Mouse (Mus musculus) right cerebral cortex, postnatal 4 days (tissue): Measurements from ENCODE around the gene St6galnac1.

ENCODE experiments used
- DNase-seq: peaks from one replicate; pipeline ENCODE4 v3.0.0-alpha.2; 2022

St6galnac1 gene

DNA sequence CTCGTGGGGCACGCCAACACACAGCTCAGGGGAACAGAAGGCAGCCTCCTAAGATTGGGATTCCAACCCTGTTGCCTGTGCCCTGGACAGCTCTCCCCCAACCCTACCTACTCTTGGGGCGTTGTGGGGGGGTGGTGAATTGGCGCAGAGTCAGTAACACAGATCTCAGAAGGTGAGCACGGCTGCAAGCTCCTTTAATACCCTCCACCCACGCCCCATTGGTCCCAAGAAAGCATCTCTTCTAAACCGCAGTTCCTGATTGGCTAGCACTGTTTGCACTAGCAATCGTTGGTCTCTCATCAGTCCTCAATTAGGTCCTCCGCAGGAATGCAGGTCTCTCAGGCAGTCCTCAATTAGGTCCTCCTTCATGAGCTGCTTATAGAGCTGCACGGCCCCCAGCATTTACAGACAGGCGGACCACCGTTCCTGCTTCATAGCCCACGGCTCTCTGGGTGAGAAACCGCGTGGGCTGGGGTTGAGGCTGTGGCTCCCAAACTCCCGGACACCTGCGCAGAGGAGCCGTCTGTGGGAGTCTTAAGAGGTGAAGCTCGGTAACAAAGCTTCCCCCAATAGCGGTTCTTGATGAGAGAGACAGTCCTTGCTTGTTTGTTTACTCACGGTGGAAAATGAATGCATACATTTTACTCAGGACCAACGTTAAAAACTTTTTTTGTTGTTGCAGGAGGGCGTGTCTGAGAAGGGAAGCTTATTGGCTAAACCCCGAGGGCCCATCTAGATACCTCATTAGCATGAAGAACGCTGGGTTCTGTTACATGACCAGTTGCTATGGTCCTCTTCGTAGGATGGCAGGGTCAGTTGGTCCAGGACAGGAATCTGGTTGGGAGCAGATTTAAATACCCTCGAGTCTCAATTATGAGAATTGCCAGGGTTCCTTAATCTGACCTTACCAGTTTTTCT, 50.0 kb downstream of the St6galnac1 start:
- no peak for DNase-seq

DNA sequence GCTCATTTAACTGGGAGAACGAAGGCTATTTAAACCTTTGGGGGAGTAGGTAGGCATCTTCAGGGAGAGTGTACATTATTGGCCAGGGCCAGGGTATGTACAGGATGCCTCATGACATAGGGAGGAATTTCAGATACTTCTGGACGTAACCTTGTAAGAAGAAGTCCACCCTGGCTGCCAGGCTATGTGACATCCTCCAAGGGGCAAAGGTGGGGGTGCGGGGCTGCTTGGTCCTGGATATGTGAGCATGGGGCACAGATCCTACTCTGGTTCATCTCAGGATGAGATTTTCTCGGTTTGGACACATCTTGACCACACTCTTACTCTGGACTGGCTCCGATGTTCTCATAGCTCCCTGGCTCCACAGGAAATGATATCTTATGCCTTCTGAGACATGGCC, 52.2 kb downstream of the St6galnac1 start:
- DNase-seq, result no peak

DNA sequence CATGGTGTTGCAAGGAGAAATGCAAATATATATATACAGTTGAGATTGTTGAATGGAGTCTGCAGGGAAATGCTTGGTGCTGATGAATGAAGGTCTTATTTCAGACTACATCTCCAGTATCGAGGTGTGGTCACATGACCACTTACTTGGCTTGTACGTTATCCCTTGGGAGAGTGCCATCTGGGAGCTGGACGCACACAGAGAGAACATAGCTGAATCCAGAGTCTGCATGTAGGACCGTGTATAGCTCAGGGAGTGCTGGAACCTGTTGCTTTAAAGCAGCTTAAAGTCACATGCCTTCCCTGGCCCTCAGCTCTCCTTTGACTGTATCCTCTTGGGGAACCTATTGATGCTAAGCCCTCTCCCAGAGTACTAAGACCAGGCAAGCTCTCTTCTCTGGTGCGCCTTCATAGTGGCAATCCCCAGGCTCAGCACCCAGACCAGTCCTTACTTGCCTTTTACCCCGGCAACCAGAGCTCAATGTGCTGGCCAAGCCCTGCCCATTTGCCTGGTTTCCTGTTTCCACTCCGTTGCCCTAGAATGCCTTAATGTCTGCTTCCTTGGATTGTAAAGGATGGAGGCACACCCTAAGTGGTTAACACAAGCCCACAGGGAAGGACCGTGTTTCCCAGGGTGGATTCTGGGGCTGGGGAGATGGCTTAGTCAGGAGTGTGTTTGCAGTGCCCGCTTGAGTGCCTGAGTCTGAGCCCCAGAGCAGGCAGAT, 53.6 kb downstream of the St6galnac1 start:
- no peak for DNase-seq

DNA sequence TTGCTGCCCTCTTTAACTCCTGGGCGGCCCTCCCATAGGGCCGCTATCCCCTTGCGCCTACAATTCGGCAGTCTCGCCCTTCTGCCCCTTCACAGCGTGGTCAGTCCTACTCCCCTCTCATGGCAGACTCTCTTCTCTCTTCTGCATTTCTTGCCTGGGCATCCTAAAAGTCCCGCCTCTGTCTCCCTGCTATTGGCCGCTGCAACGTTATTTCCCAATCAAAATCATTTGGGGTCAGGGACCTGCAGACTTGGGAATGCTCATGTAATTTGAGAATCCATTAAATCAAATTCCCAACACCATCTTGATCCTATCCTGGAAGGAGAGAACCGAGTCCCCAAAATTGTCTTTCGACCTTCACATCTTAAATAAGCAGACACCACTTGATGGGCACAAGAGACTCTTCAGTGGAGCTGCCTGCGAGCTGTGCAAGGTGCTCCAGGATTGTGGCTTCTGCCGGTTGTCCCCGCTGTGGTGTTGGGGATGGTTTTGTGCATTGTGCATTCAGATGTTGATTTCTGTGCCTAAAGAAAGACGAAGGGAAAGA, 54.9 kb downstream of the St6galnac1 start:
- no peak for DNase-seq
